Mouse (Mus musculus) neural tube, embryonic 12.5 days (tissue): ENCODE results near the gene Fut4. TPM values are rescaled to one million over a fixed set of nuclear protein-coding genes. Genes with fewer than 3 reads are reported as not detected.

ENCODE experiments used
- ATAC-seq: fragments of 200-750 bp; cut with Nextera tagmentation; 2 replicates; pipeline ENCODE4 v1.8.0; 2017; ENCODE audit warnings: low read depth, mild to moderate bottlenecking, moderate TSS enrichment, moderate library complexity; ENCODE audit not compliant: low FRiP score
- H3K27ac ChIP-seq: fragments of 300-500 bp; sonication (generic); 2 replicates; pipeline ENCODE4 v1.5.1; 2016
- H3K27me3 ChIP-seq: fragments of 300-500 bp; sonication (generic); replicated peaks from 2 replicates; pipeline ENCODE4 v1.6.1; 2016; ENCODE audit warnings: mild to moderate bottlenecking
- H3K36me3 ChIP-seq: fragments of 300-500 bp; sonication (generic); 2 replicates; pipeline ENCODE4 v1.6.1; 2016; ENCODE audit warnings: mild to moderate bottlenecking
- H3K4me1 ChIP-seq: fragments of 300-500 bp; sonication (generic); 2 replicates; pipeline ENCODE4 v1.6.1; 2016
- H3K4me2 ChIP-seq: fragments of 300-500 bp; sonication (generic); replicated peaks from 2 replicates; pipeline ENCODE4 v1.6.1; 2016; ENCODE audit warnings: mild to moderate bottlenecking
- H3K4me3 ChIP-seq: fragments of 300-500 bp; sonication (generic); 2 replicates; pipeline ENCODE4 v1.5.1; 2016
- H3K9ac ChIP-seq: fragments of 300-500 bp; sonication (generic); 2 replicates; pipeline ENCODE4 v1.6.1; 2016; ENCODE audit warnings: mild to moderate bottlenecking
- H3K9me3 ChIP-seq: fragments of 300-500 bp; sonication (generic); 2 replicates; pipeline ENCODE4 v1.6.1; 2016; ENCODE audit warnings: mild to moderate bottlenecking
- WGBS: fragments of 180-500 bp; shearing (Covaris S2); methylation state at CpG from one replicate; pipeline ENCODE4 v1.1.7; 2016; 5-methylcytosine and 5-hydroxymethylcytosine counted together
- polyA plus RNA-seq: library from polyadenylated mRNA; unstranded; fragments of >200 nt; fragmentation: Nextera tagmentation; extraction: Ambion mirVana; gene quantifications from 2 replicates; pipeline ENCODE4 v1.2.1, GENCODE M21; 2016

Gene Fut4
- polyA plus RNA-seq, 1 experiment from 2014 or later: 2.2 TPM

- no peak overlapping the region for H3K9ac ChIP-seq
- H3K9me3 ChIP-seq: no peaks in the 10 kb centered on the region
- peaks cover 9% of the 10 kb centered on the region for H3K4me1 ChIP-seq
- H3K4me3 ChIP-seq: no peak overlapping the region
- H3K36me3 ChIP-seq: no peaks in the 10 kb centered on the region
- no peak overlapping the region for H3K4me2 ChIP-seq
- no peak for ATAC-seq
- H3K27ac ChIP-seq: no peak overlapping the region
- peaks cover 31% of the 10 kb centered on the region for H3K27me3 ChIP-seq
These were observed 1.8 kb upstream of the Fut4 start for GRCm38 (mm10) chr9:14753947-14754346.

DNA sequence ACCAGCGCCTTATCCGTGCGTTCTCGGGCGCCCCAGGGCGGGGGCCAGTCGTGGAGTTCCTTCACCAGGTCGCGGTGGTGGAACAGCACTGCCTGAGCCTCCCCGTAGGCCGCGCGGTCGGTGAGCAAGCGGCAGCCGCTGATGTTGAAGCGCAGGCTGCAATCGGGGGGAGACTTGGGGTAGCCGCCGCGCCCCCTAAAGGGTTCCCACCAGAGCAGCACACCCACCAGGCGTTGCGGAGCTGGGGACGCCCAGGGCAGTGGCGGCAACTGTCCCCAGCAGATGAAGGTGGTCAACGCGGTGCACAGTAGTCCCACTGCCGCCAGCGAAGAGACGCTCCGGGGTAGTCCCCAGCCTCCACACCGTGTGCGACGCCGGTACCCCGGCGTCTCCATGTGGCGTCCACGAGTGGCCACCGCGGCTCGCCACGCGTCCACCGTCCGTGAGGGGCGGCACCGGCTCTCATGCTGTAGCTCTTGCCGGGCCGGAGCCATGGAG is 641 bp downstream of the Fut4 start:
- no peaks in the 10 kb centered on the region for H3K9me3 ChIP-seq
- no peaks in the 10 kb centered on the region for H3K36me3 ChIP-seq
- peak overlapping the region; percentile 96 for H3K4me2 ChIP-seq
- 1% methylated on average over 50 of the region's 50 CpGs for WGBS
- peak; percentile 77 for ATAC-seq
- peak overlapping the region; percentile 56 for H3K4me3 ChIP-seq
- H3K9ac ChIP-seq: peak overlapping the region; percentile 65
- H3K4me1 ChIP-seq: peaks cover 9% of the 10 kb centered on the region
- H3K27ac ChIP-seq: no peak overlapping the region
- peaks cover 31% of the 10 kb centered on the region for H3K27me3 ChIP-seq

GRCm38 (mm10) chr9:14750901-14751502 is 1.2 kb downstream of the Fut4 start:
- peaks cover 31% of the 10 kb centered on the region for H3K27me3 ChIP-seq
- peaks cover 9% of the 10 kb centered on the region for H3K4me1 ChIP-seq
- H3K4me3 ChIP-seq: peak overlapping the region; percentile 56
- 59% methylated on average over 42 of the region's 42 CpGs for WGBS
- H3K4me2 ChIP-seq: peak overlapping the region; percentile 96
- H3K36me3 ChIP-seq: no peaks in the 10 kb centered on the region
- H3K27ac ChIP-seq: no peak overlapping the region
- H3K9ac ChIP-seq: peak overlapping the region; percentile 65
- H3K9me3 ChIP-seq: no peaks in the 10 kb centered on the region
- ATAC-seq: peak; percentile 38; the same call in 1 of the 2 replicates

DNA sequence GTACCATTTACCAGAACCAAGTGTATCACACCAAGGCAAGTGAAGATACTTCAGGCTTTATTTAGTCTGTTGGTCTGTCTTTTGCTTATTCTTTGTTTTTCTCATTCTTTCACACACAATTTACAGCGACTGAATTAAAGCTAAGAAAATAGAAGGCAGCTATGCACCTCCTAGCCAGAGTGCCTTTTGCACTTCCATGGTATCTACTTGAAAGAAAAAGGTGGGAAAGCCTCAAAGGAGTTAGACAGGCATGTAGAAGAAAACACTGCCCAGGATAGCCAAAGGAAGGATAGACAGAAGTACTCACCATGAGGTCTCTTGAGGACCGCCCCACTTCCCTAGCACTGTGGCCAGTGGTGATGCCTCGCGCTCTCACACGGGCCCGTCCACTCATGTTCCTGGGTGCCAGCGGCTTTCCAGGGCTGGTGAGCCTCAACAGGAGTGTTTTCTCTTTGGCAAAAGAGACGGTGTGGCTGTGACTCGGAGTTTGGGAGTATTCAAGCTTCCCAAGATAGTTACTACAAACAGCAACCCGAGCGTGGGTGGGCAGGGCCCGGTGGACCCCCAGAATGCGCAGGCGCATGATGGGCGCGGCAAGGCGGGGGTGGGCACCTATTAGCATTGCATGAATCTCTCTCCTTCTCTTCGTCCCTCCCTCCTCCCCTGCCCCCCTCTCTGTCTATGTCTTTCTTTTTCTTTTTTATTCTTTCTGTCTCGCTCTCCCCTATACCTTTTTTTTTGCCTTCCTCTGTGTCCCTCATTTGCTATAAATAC is 11.9 kb downstream of the Fut4 start, which contains the start of gene Piwil4:
TSS of gene Piwil4 (minus strand) at position 583 of the 774 bp plus-strand sequence.
- ATAC-seq: no peak
- H3K27me3 ChIP-seq: no peaks in the 10 kb centered on the region
- no peak within 1 kb of the TSS for H3K4me3 ChIP-seq
- WGBS: 85% methylated on average over 19 of the region's 19 CpGs
- H3K4me2 ChIP-seq: no peak within 1 kb of the TSS
- H3K9ac ChIP-seq: no peak within 1 kb of the TSS
- no peaks in the 10 kb centered on the region for H3K36me3 ChIP-seq
- H3K9me3 ChIP-seq: no peaks in the 10 kb centered on the region
- H3K4me1 ChIP-seq: no peaks in the 10 kb centered on the region
- no peak within 1 kb of the TSS for H3K27ac ChIP-seq

DNA sequence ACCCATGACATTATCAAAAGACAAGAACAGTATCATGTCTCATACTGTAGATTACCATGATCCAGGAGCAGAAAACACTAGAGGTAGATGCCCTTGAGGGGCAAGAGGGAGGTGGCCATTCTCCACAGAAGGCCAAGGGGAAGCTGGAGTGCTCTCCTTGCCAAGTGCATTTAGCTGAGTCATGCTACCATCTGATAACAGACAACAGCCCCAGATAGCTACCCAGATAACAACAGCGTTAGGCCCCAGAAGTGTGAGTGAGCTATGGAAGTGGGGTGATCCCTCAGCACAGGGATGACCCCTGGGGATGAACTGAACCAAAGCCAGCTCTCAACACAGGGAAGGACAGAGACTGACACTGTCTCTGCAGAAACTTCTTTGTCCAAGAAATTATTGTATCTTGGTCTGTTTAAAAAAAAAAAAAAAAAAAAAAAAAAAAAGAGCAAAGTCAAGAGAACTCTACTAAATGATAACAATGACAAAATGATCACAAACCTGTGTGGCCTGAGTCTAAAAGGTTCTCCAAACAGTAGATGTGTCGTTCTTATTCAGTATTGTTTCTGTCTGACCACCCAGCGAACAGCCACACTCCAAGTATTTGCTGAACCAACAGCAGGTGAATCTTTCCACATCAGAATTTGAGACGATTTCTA is 12.6 kb downstream of the Fut4 start:
- H3K4me1 ChIP-seq: no peaks in the 10 kb centered on the region
- no peaks in the 10 kb centered on the region for H3K9me3 ChIP-seq
- no peak overlapping the region for H3K4me3 ChIP-seq
- no peaks in the 10 kb centered on the region for H3K27me3 ChIP-seq
- no peak overlapping the region for H3K4me2 ChIP-seq
- no peaks in the 10 kb centered on the region for H3K36me3 ChIP-seq
- ATAC-seq: no peak
- no peak overlapping the region for H3K27ac ChIP-seq
- 89% methylated on average over 4 of the region's 4 CpGs for WGBS
- H3K9ac ChIP-seq: no peak overlapping the region

- ATAC-seq: peak; percentile 29; the same call in 1 of the 2 replicates
- Histone ChIP-seq H3K27ac (no peak overlapping the region), H3K4me1 (no peaks in the 10 kb centered on the region; the same call in 1 of the 2 replicates), H3K9ac (no peak overlapping the region), H3K9me3 (no peaks in the 10 kb centered on the region), H3K36me3 (no peaks in the 10 kb centered on the region), H3K4me3 (no peak overlapping the region), H3K4me2 (no peak overlapping the region), H3K27me3 (no peaks in the 10 kb centered on the region)
- WGBS: 22% methylated on average over 9 of the region's 9 CpGs
These were observed 21.2 kb downstream of the Fut4 start for GRCm38 (mm10) chr9:14730941-14731541.

DNA sequence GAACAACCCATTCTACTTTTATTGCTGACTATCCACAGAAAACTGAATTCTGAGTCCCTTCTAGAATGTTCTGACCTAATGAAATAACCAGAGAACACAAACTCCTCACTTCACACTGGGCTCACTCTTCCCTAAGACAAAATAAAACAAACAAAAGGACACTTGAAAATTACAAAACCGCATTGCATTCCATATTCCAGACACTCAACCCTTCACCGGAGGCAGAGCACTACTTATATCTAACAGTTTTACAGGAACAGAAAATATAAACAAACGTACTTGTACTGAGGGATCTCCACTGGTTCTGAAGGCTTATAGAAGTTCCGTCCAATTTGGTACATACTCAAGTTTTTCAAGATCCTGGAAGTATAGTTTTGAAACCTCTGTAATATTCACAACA is 23.8 kb downstream of the Fut4 start:
- Histone ChIP-seq H3K4me3 (no peak overlapping the region), H3K4me1 (no peaks in the 10 kb centered on the region; the same call in 1 of the 2 replicates), H3K27ac (no peak overlapping the region), H3K27me3 (no peaks in the 10 kb centered on the region), H3K9me3 (no peaks in the 10 kb centered on the region), H3K4me2 (no peak overlapping the region), H3K36me3 (no peaks in the 10 kb centered on the region), H3K9ac (no peak overlapping the region)
- 90% methylated on average over 4 of the region's 4 CpGs for WGBS
- ATAC-seq: no peak

DNA sequence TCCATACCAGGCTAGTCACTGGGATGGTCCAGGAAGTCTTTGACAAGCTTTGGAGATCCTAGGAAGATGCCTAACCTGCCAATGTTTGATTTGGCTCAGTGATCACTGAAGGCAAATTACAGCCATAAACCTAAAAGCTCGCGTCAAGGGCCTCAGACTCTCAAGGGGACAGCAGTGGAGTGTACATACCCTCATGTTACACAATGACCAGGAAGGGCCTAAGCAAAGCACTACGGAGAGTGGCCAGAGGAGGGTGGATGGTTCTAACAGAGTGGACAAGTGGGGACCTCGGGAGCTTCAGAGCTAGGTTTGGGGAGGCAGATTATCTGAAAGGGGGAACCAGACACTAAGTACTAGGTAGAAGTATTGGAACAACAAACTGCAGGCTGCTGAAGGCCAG is 25.6 kb downstream of the Fut4 start:
- 60% methylated on average over 4 of the region's 4 CpGs for WGBS
- Histone ChIP-seq H3K9ac (no peak overlapping the region), H3K27ac (no peak overlapping the region), H3K27me3 (no peaks in the 10 kb centered on the region), H3K4me2 (no peak overlapping the region), H3K36me3 (no peaks in the 10 kb centered on the region), H3K4me1 (no peaks in the 10 kb centered on the region; the same call in 1 of the 2 replicates), H3K9me3 (no peaks in the 10 kb centered on the region), H3K4me3 (no peak overlapping the region)
- no peak for ATAC-seq

- H3K27me3 ChIP-seq: no peaks in the 10 kb centered on the region
These were observed 26.2 kb downstream of the Fut4 start for GRCm38 (mm10) chr9:14726005-14726404.

DNA sequence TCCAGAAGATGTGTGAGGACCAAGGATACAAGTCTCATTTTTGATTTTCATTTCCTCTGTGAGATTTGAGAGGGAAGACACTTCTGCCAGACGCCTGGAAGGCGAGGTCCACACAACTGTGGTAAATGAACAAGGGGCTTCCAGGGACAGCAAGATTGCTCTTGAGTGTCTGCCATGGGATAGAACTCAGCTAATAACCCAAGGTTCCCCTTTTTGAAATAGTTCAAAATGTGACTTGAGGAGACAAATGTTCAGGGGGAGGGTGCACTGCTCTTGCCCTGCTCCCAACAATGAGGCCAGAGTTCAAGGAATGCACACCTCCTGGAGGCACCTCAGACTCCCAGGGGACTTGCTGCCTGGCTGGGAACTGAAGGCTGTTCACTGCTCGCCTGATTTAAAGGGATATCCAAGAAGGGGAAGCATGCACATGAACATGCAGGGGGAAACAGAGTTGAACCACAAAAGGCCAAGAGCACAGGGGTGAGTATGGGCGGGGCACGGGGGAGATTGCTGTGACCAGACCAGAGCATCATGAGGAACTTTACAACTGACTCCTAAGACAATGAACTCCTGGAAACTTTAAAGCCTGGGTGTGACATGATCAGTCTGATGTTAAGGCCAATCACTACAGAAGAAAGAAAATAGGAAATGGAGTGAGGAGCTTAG is 27.3 kb downstream of the Fut4 start:
- Histone ChIP-seq H3K4me3 (no peak overlapping the region), H3K9ac (no peak overlapping the region), H3K27ac (no peak overlapping the region), H3K36me3 (no peaks in the 10 kb centered on the region), H3K4me2 (no peak overlapping the region), H3K27me3 (no peaks in the 10 kb centered on the region), H3K4me1 (no peaks in the 10 kb centered on the region), H3K9me3 (no peaks in the 10 kb centered on the region)
- WGBS: 73% methylated on average over 5 of the region's 5 CpGs
- ATAC-seq: no peak

More at GRCm38 (mm10) chr9:14726005-14726404, 26.2 kb downstream of the Fut4 start:
- H3K4me1 ChIP-seq: no peaks in the 10 kb centered on the region; the same call in 1 of the 2 replicates
- H3K27ac ChIP-seq: no peak overlapping the region
- 89% methylated on average over 6 of the region's 6 CpGs for WGBS
- no peak overlapping the region for H3K4me3 ChIP-seq
- H3K4me2 ChIP-seq: no peak overlapping the region
- no peak overlapping the region for H3K9ac ChIP-seq
- no peaks in the 10 kb centered on the region for H3K9me3 ChIP-seq
- H3K36me3 ChIP-seq: no peaks in the 10 kb centered on the region
- ATAC-seq: no peak

DNA sequence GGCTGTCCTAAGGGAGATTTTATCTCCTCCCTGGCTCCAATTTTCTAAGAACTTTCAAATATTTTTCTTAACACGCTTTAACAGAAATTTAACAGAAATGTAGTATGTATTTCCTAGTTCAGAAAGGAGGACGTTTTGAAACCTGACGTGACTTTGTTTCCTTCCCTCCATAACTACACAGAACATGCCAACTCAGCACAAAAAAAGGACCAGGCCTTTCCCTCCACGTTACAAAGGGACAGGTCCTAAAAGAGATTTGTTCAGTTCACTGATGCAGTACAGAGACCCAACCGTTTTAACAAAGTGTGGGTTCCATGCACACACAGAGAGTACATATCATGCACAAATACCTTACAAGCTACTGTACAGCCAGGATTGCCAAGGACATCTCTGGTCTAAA is 30.6 kb downstream of the Fut4 start:
- Histone ChIP-seq H3K36me3 (no peaks in the 10 kb centered on the region), H3K27ac (no peak overlapping the region), H3K4me1 (no peaks in the 10 kb centered on the region), H3K27me3 (no peaks in the 10 kb centered on the region), H3K9ac (no peak overlapping the region), H3K9me3 (no peaks in the 10 kb centered on the region), H3K4me2 (no peak overlapping the region), H3K4me3 (no peak overlapping the region)
- WGBS: 81% methylated on average over 5 of the region's 5 CpGs
- ATAC-seq: no peak
